Mouse (Mus musculus) E14TG2a.4 (cell line): ENCODE results near the gene Tfb1m.

Source experiments
- H3K27me3 ChIP-seq: 2 replicates; pipeline ENCODE4 v1.6.1; 2014; ENCODE audit warnings: low read length, control low read depth; ENCODE audit not compliant: insufficient read depth
- H3K36me3 ChIP-seq: 2 replicates; pipeline ENCODE4 v1.6.1; 2014; ENCODE audit warnings: low read length, control low read depth; ENCODE audit not compliant: insufficient read depth
- H3K4me1 ChIP-seq: replicated peaks from 2 replicates; pipeline ENCODE4 v1.6.1; 2014; ENCODE audit warnings: low read depth, low read length, control low read depth
- H3K4me3 ChIP-seq: replicated peaks from 2 replicates; pipeline ENCODE4 v1.5.1; 2014; ENCODE audit warnings: mild to moderate bottlenecking, low read length
- H3K9me3 ChIP-seq: 2 replicates; pipeline ENCODE4 v1.6.1; 2014; ENCODE audit warnings: low read length, control low read depth
- CTCF ChIP-seq: conservative IDR thresholded peaks from 2 replicates; pipeline ENCODE4 v1.5.1; 2014; ENCODE audit warnings: low read length
- NANOG ChIP-seq: IDR thresholded peaks from 2 replicates; pipeline ENCODE4 v1.6.1; 2014; ENCODE audit warnings: borderline replicate concordance, low read length, mixed read lengths
- POU5F1 ChIP-seq: IDR thresholded peaks from 2 replicates; pipeline ENCODE4 v1.6.1; 2014; ENCODE audit warnings: low read length, borderline replicate concordance

Gene Tfb1m

GRCm38 (mm10) chr17:3500936-3501335 is 56.6 kb downstream of the Tfb1m start:
- no peak for TF ChIP-seq POU5F1
- no peak for TF ChIP-seq CTCF
- no peak for TF ChIP-seq NANOG
- Histone ChIP-seq H3K36me3 (no peaks in the 10 kb centered on the region), H3K27me3 (no peaks in the 10 kb centered on the region), H3K4me3 (no peak overlapping the region), H3K4me1 (peaks cover 13% of the 10 kb centered on the region), H3K9me3 (no peaks in the 10 kb centered on the region)

- peaks cover 4% of the 10 kb centered on the region for H3K4me1 ChIP-seq
- H3K36me3 ChIP-seq = no peaks in the 10 kb centered on the region
- TF ChIP-seq POU5F1 (no peak), CTCF (no peak), NANOG (no peak)
- H3K27me3 ChIP-seq = no peaks in the 10 kb centered on the region
- no peaks in the 10 kb centered on the region for H3K9me3 ChIP-seq
- H3K4me3 ChIP-seq = no peak overlapping the region
Measured at GRCm38 (mm10) chr17:3500076-3500475, 57.5 kb downstream of the Tfb1m start.

- Histone ChIP-seq H3K4me3 (no peak overlapping the region), H3K4me1 (no peaks in the 10 kb centered on the region), H3K9me3 (no peaks in the 10 kb centered on the region), H3K27me3 (no peaks in the 10 kb centered on the region), H3K36me3 (no peaks in the 10 kb centered on the region)
- TF ChIP-seq NANOG (no peak), CTCF (no peak), POU5F1 (no peak)
Measured at GRCm38 (mm10) chr17:3499468-3499867, 58.1 kb downstream of the Tfb1m start.

DNA sequence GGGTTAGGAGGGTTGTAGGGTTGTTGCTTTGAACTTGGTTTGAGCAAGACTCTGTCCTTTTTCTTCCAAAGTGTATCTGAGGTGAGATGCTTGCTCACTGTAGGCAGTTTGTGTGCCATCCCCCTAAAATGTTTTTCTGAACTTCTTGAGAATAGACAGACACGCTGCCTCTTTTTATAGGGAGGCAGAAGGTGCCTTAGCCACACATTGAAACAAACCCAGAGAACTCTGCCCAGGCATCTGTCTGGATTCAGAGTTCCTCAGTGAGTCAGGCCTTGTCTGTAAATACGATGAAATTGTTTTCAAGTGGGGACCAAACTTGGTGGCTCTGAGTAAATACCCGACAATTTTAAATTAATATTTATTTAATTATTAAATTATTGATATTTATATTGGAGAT is 59.0 kb downstream of the Tfb1m start:
- TF ChIP-seq CTCF (no peak), POU5F1 (no peak), NANOG (no peak)
- no peak overlapping the region for H3K4me3 ChIP-seq

DNA sequence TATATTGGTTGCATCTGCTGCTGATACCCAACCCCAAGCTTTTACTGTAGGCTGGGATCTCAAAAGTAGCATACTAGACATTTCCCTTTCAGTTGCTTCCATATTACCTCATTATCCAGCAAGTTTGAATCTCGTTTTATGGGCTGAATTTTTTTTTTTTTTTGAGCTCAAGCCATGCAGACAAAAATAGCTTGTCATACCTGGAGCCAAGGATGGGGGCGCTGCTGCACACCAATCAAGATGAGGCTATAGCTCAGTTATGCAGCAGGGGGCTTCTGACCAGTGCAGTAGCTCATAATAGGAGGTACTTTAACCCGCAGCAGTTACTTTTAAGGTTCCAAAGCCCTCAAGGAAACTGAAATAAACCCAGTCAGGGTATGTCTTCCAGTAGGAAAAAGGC is 59.5 kb downstream of the Tfb1m start:
- Histone ChIP-seq H3K4me1 (no peaks in the 10 kb centered on the region), H3K27me3 (no peaks in the 10 kb centered on the region), H3K9me3 (no peaks in the 10 kb centered on the region), H3K4me3 (no peak overlapping the region), H3K36me3 (no peaks in the 10 kb centered on the region)
- TF ChIP-seq NANOG (no peak), POU5F1 (no peak), CTCF (peak; percentile 66)

More for the DNA sequence above, 59.0 kb downstream of the Tfb1m start:
- Histone ChIP-seq H3K4me1 (no peaks in the 10 kb centered on the region), H3K36me3 (no peaks in the 10 kb centered on the region), H3K27me3 (no peaks in the 10 kb centered on the region), H3K9me3 (no peaks in the 10 kb centered on the region)

GRCm38 (mm10) chr17:3496080-3496479 is 61.5 kb downstream of the Tfb1m start:
- H3K4me3 ChIP-seq = no peak overlapping the region
- H3K4me1 ChIP-seq = no peaks in the 10 kb centered on the region
- no peaks in the 10 kb centered on the region for H3K36me3 ChIP-seq
- no peaks in the 10 kb centered on the region for H3K27me3 ChIP-seq
- H3K9me3 ChIP-seq = no peaks in the 10 kb centered on the region
- no peak for TF ChIP-seq CTCF
- no peak for TF ChIP-seq POU5F1
- TF ChIP-seq NANOG = no peak

DNA sequence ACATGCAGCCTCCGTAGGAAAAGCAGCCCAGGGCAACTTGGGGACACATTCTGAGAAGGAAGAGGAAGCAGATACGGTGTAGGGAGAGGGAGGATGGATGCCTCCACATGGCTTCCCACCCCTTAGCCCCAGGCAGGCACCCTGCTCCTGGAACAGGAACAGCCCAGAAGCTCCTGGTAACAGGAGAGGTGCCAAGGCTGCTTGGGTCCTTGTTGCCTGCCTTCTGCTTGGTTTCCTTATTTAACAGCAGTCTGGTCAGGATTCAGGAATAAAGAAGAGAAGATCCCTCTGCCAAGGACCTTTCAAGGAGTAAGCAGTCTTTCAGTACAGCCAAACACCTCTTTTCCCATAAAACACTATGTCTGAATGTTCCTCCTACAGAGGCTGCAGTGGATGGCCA is 62.0 kb downstream of the Tfb1m start:
- H3K9me3 ChIP-seq = no peaks in the 10 kb centered on the region
- H3K4me3 ChIP-seq = no peak overlapping the region
- H3K36me3 ChIP-seq = no peaks in the 10 kb centered on the region
- no peaks in the 10 kb centered on the region for H3K27me3 ChIP-seq
- TF ChIP-seq CTCF (no peak), POU5F1 (no peak), NANOG (no peak)
- no peaks in the 10 kb centered on the region for H3K4me1 ChIP-seq

DNA sequence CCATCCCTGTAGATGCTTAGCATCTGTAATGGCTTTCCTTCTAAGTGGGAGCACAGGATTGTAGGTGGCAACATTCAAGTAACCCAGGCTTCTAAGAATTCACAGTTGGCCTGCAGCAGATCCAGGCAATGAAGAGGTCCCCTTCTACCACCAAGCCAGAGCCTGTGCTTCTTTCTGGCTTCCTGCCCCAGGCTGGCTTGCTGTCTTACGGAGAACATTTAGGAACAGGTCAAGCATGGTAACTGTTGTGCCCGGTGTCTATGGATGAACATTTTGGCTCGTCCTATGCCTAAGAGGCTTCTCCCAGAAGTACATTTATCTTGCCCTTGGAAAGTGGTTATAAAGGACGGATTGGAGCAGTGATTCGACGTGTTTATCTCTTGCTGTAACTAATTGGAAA is 65.9 kb downstream of the Tfb1m start:
- TF ChIP-seq CTCF (no peak), POU5F1 (no peak)
- Histone ChIP-seq H3K4me1 (no peaks in the 10 kb centered on the region), H3K27me3 (no peaks in the 10 kb centered on the region), H3K9me3 (no peaks in the 10 kb centered on the region), H3K36me3 (no peaks in the 10 kb centered on the region), H3K4me3 (no peak overlapping the region)

DNA sequence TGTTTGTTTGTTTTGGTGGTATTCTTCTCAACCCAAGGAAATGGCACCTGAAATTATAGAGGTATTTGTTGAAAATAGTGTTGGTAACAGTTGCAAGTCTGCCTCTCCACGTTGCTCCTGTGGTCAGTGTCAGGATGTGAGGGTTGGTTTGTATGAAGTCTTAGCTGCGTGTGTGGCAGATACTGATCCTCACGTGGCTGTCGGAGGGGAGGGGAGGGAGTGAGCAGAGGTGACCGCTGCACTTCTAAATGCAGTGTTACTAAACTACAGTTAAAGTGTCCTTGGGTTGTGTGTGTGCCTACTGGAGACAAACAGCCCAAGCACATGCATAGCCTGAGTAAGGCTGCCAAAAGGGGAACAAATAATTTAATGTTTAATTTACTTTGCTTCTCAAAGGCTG is 66.5 kb downstream of the Tfb1m start:
- H3K27me3 ChIP-seq = no peaks in the 10 kb centered on the region
- H3K4me1 ChIP-seq = no peaks in the 10 kb centered on the region
- no peaks in the 10 kb centered on the region for H3K9me3 ChIP-seq
- no peak overlapping the region for H3K4me3 ChIP-seq
- TF ChIP-seq POU5F1 = no peak
- TF ChIP-seq CTCF = no peak
- no peak for TF ChIP-seq NANOG
- H3K36me3 ChIP-seq = no peaks in the 10 kb centered on the region
